In genomic region chr17:15208808-15209173, GRCm38 (mm10) we compare ENCODE assay signal across 8 mouse cellular contexts.
DNase-seq lines count a peak whose midpoint lies in the region; ATAC-seq and TF ChIP-seq lines count a peak whose summit lies in the region.

No protein-coding gene starts in this region.

- no peak overlapping the region for H3K27ac ChIP-seq in heart, embryonic 15.5 days
- peak overlapping the region; percentile 64; the same call in 1 of the 2 replicates for H3K27ac ChIP-seq in ES-E14 (ENCODE audit: insufficient read depth, low read depth, low read length, poor library complexity, severe bottlenecking)
- H3K27ac ChIP-seq in forebrain, embryonic 16.5 days (ENCODE audit: low read length), result peak overlapping the region; percentile 89
- H3K27ac ChIP-seq in liver, embryonic 15.5 days (replicated peaks), result no peak overlapping the region

- H3K9me3 ChIP-seq in heart, embryonic 15.5 days (replicated peaks), result no peaks in the 10 kb centered on the region
- no peaks in the 10 kb centered on the region for H3K9me3 ChIP-seq in ES-E14 (ENCODE audit: control insufficient read depth, insufficient read depth, low read depth, low read length)
- H3K9me3 ChIP-seq in forebrain, embryonic 16.5 days (ENCODE audit: control insufficient read depth, low read length), result no peaks in the 10 kb centered on the region
- no peaks in the 10 kb centered on the region for H3K9me3 ChIP-seq in liver, embryonic 15.5 days (replicated peaks)

- peaks cover 20% of the 10 kb centered on the region for H3K4me1 ChIP-seq in heart, embryonic 15.5 days (replicated peaks)
- peaks cover 9 to 16% of the 10 kb centered on the region in 2 experiments for H3K4me1 ChIP-seq in ES-E14 (ENCODE audit: control insufficient read depth in 2 of 2, insufficient read depth in 2 of 2, low read length in 2 of 2, poor library complexity in 1 of 2)
- H3K4me1 ChIP-seq in forebrain, embryonic 16.5 days (replicated peaks; ENCODE audit: control insufficient read depth, insufficient read depth, low read length), result peaks cover 19% of the 10 kb centered on the region
- 0 out of 2 replicates have a peak, but pooled peaks cover 8% of the 10 kb centered on the region for H3K4me1 ChIP-seq in liver, embryonic 15.5 days (replicated peaks)

- in situ Hi-C loops in ES-E14 (cut with MboI; ENCODE audit: low sequenced_read_pairs in 2 of 2, unreplicated experiment in 2 of 2), result no loop called here

- no peak overlapping the region for H3K4me3 ChIP-seq in heart, embryonic 15.5 days
- H3K4me3 ChIP-seq in ES-E14 (ENCODE audit: insufficient read depth in 1 of 2, low read depth in 1 of 2, low read length in 2 of 2, poor library complexity in 1 of 2, severe bottlenecking in 1 of 2), result peak overlapping the region in 1 of 2 experiments; percentile 57; a peak in 2 of 4 replicates
- peak overlapping the region; percentile 46 for H3K4me3 ChIP-seq in forebrain, embryonic 16.5 days (replicated peaks; ENCODE audit: low read length)
- H3K4me3 ChIP-seq in liver, embryonic 15.5 days (replicated peaks), result no peak overlapping the region

- H3K36me3 ChIP-seq in heart, embryonic 15.5 days, result no peaks in the 10 kb centered on the region
- H3K36me3 ChIP-seq in ES-E14 (ENCODE audit: control insufficient read depth, insufficient read depth, low read length, poor library complexity, severe bottlenecking), result no peaks in the 10 kb centered on the region
- no peaks in the 10 kb centered on the region for H3K36me3 ChIP-seq in forebrain, embryonic 16.5 days (ENCODE audit: control insufficient read depth, insufficient read depth)
- no peaks in the 10 kb centered on the region for H3K36me3 ChIP-seq in liver, embryonic 15.5 days (replicated peaks)

- H3K4me2 ChIP-seq in heart, embryonic 15.5 days, result peak overlapping the region; percentile 60; the same call in 1 of the 2 replicates
- peak overlapping the region; percentile 68 for H3K4me2 ChIP-seq in forebrain, embryonic 16.5 days (ENCODE audit: low read length)
- peak overlapping the region; percentile 29; the same call in 1 of the 2 replicates for H3K4me2 ChIP-seq in liver, embryonic 15.5 days

- H3K9ac ChIP-seq in heart, embryonic 15.5 days, result no peak overlapping the region
- peak overlapping the region; percentile 23; the same call in 1 of the 2 replicates for H3K9ac ChIP-seq in ES-E14 (ENCODE audit: insufficient read depth, low read depth, low read length, poor library complexity, severe bottlenecking)
- peak overlapping the region; percentile 57 for H3K9ac ChIP-seq in forebrain, embryonic 16.5 days (replicated peaks; ENCODE audit: low read depth, low read length)
- no peak overlapping the region for H3K9ac ChIP-seq in liver, embryonic 15.5 days

- peaks cover 10% of the 10 kb centered on the region; the same call in 1 of the 2 replicates for H3K27me3 ChIP-seq in heart, embryonic 15.5 days
- H3K27me3 ChIP-seq in forebrain, embryonic 16.5 days (replicated peaks; ENCODE audit: control insufficient read depth, insufficient read depth, low read length), result no peaks in the 10 kb centered on the region
- H3K27me3 ChIP-seq in liver, embryonic 15.5 days, result no peaks in the 10 kb centered on the region

- DNase-seq in heart, postnatal 4 days, result no peak
- DNase-seq in ES-E14 (ENCODE audit: low read depth, low spot score), result no peak
- DNase-seq in ovary, postnatal 10 days (ENCODE audit: low spot score), result no peak
- DNase-seq in cerebellum, adult 18-20 months, result no peak
- DNase-seq in cerebellum, adult 11-12 months, result no peak

- 48% methylated on average over 3 of the region's 3 CpGs for WGBS in heart, embryonic 15.5 days
- WGBS in forebrain, embryonic 16.5 days, result 30% methylated on average over 3 of the region's 3 CpGs
- 46% methylated on average over 3 of the region's 3 CpGs for WGBS in liver, embryonic 15.5 days (ENCODE audit: insufficient replicate concordance)

- no peak for ATAC-seq in heart, embryonic 15.5 days (replicated peaks; ENCODE audit: insufficient number of reproducible peaks, insufficient read depth, low FRiP score, low read depth)
- ATAC-seq in forebrain, embryonic 16.5 days, result peak; percentile 38
- ATAC-seq in liver, embryonic 15.5 days (ENCODE audit: insufficient read depth), result no peak

TF ChIP-seq in ES-E14, 5 proteins besides CTCF, POLR2A, EP300 and RAD21:
- no peak for TF ChIP-seq HCFC1 (IDR thresholded peaks at IDR 0.05; ENCODE audit: borderline replicate concordance, insufficient read depth, low read length)
- no peak for TF ChIP-seq MAFK (IDR thresholded peaks at IDR 0.05; ENCODE audit: insufficient read depth, low read depth, low read length)
- TF ChIP-seq ZNF384 (IDR thresholded peaks at IDR 0.05; ENCODE audit: low read depth, low read length), result no peak
- no peak for TF ChIP-seq ZC3H11A (IDR thresholded peaks at IDR 0.05; ENCODE audit: borderline replicate concordance, low read depth, low read length)
- TF ChIP-seq CHD2 (IDR thresholded peaks at IDR 0.05; ENCODE audit: low read depth, low read length), result no peak
TF ChIP-seq in ES-E14: peak in this region for 0.

Comparison
In these comparisons a context has a peak if more than half of its experiments do, and no peak if none do; other contexts are left out.
1. H3K27ac ChIP-seq: peak in ES-E14 (single experiment) and forebrain, embryonic 16.5 days (single experiment); none in heart, embryonic 15.5 days (single experiment) and liver, embryonic 15.5 days (single experiment).
2. H3K9ac ChIP-seq: peak in ES-E14 (single experiment) and forebrain, embryonic 16.5 days (single experiment); none in heart, embryonic 15.5 days (single experiment) and liver, embryonic 15.5 days (single experiment).
3. Peak in every context shown above with its lines, with median percentiles within 50 percentile points of each other: H3K4me2 ChIP-seq.